ENCODE assay signal across 23 mouse cellular contexts in genomic region chr10:75240583-75241250, GRCm38 (mm10).
"Had no signal": no experiment of that assay in that cellular context is flagged by ENCODE, and none has a peak within 500 bp of the region (broad histone marks: within the 10 kb centered on the region; RNA-seq: fewer than 3 reads in every experiment).

No protein-coding gene starts in this region.

- H3K9me3 ChIP-seq: limb, embryonic 12.5 days; limb, embryonic 15.5 days; midbrain, embryonic 13.5 days; neural tube, embryonic 12.5 days; neural tube, embryonic 15.5 days; stomach, embryonic 15.5 days had no signal

- H3K4me2 ChIP-seq: limb, embryonic 12.5 days; limb, embryonic 15.5 days; liver, embryonic 11.5 days; lung, embryonic 14.5 days; midbrain, embryonic 13.5 days; neural tube, embryonic 12.5 days; neural tube, embryonic 15.5 days; stomach, embryonic 15.5 days had no signal

- H3K27me3 ChIP-seq: limb, embryonic 12.5 days; limb, embryonic 15.5 days; midbrain, embryonic 13.5 days; neural tube, embryonic 12.5 days; neural tube, embryonic 15.5 days; stomach, embryonic 15.5 days had no signal

- H3K4me1 ChIP-seq: limb, embryonic 12.5 days; limb, embryonic 15.5 days; midbrain, embryonic 13.5 days; neural tube, embryonic 12.5 days; neural tube, embryonic 15.5 days; stomach, embryonic 15.5 days had no signal

- H3K4me3 ChIP-seq: layer of hippocampus, adult 2 months; limb, embryonic 12.5 days; limb, embryonic 15.5 days; midbrain, embryonic 13.5 days; neural tube, embryonic 12.5 days; neural tube, embryonic 15.5 days; stomach, embryonic 15.5 days had no signal

- H3K9ac ChIP-seq: limb, embryonic 12.5 days; limb, embryonic 15.5 days; liver, embryonic 14.5 days; liver, postnatal 0 days; lung, embryonic 14.5 days; midbrain, embryonic 13.5 days; neural tube, embryonic 12.5 days; neural tube, embryonic 15.5 days; stomach, embryonic 15.5 days had no signal

- H3K27ac ChIP-seq: kidney, postnatal 0 days; limb, embryonic 12.5 days; limb, embryonic 15.5 days; liver, embryonic 14.5 days; macrophage; midbrain, embryonic 13.5 days; neural tube, embryonic 12.5 days; neural tube, embryonic 15.5 days; stomach, embryonic 15.5 days had no signal

- DNase-seq: kidney, postnatal 25 days; layer of hippocampus, adult 9-11 months; left cerebral cortex, postnatal 4 days; liver, postnatal 0 days; lung, embryonic 14.5 days; right cerebral cortex, adult 18-20 months; right cerebral cortex, postnatal 14 days; right cerebral cortex, postnatal 4 days; spleen, adult 18-20 months; thymus, adult 18-20 months; thymus, postnatal 36 days had no signal

- ATAC-seq: liver, postnatal 0 days; lung, postnatal 0 days; midbrain, embryonic 13.5 days had no signal
